Mouse (Mus musculus): ENCODE data around the gene Prl2a1. TPM values are rescaled to one million over a fixed set of nuclear protein-coding genes. Genes with fewer than 3 reads are reported as not detected.

Prl2a1 gene
- polyA plus RNA-seq (2012; rRNA removed) = not detected in 2 replicates

DNA sequence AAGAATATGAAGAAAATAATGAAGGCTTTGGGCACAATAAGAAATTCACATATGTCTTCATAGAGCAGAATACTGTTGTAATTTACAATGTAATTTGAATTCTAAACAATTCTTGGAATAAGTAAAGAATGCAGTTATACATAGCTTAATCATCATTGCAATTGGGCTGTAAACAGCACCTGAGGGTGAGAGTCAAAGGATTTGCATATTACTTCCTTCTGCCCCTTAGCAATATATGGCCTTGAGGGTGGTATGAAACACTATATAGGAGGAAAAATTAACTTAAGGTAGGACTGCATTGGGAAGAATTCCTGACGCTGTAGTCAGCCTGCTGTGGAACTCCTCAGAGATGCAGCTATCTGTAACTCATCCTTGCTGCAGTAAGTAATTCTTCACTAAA lies at the start of gene Prl2a1:
Prl2a1 (plus strand) TSS at position 301 of the 400 bp plus-strand sequence.

DNA sequence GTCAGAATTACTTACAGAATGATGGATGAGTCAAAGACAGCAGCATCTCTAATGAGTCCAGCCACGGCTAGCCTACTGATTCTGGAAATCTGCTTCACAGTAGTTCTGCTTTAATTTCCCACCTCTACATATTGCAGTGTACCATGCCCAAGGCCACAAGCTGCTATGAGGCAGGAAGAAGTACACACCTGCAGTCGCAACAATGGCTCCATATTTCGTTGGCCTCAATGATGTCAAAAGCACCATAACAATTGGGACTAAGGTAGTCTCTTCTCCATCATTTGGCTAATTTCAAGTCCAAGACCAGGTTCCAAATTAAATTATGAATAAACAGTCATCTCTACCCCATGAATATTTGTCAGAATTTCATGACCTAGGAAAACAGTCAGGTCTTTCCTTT lies 20.8 kb upstream of the Prl2a1 start, which contains the start of gene Prl7c1:
Prl7c1 (minus strand) TSS at position 101 of the 400 bp plus-strand sequence.

DNA sequence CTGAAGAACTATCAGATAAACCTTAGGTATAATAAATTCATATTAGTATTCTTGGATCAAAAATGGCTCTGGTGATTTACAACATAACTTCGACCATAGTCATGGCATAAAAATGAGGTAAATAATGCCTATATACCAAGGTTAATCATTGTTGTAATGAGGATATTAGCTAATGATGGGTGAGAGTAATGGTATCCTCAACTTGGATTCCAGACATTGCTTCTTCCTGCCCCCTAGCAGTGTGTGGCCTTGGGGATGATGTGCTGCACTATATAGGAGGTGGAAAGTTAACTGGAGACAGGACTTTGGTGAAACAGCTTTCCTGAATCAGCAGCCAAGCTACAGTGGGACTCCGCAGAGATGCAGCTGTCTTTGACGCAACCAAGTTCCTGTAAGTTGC lies 47.6 kb downstream of the Prl2a1 start, which contains the start of gene Prl2c1:
Prl2c1 (plus strand) TSS at position 301 of the 400 bp plus-strand sequence.

Other genes with a start within 250 kb of the Prl2a1 start
- not detected in 2 replicates for gene Prl8a9, start 237.0 kb upstream of the Prl2a1 start, polyA plus RNA-seq (2012; rRNA removed)
- not detected in 2 replicates for gene Prl8a1, start 219.5 kb upstream of the Prl2a1 start, polyA plus RNA-seq (2012; rRNA removed)
- not detected in 2 replicates for gene Prl7b1, start 191.1 kb upstream of the Prl2a1 start, polyA plus RNA-seq (2012; rRNA removed)
- gene Prl7a1, start 159.2 kb upstream of the Prl2a1 start, polyA plus RNA-seq (2012; rRNA removed) = not detected in 2 replicates
- not detected in 2 replicates for gene Prl7a2, start 133.6 kb upstream of the Prl2a1 start, polyA plus RNA-seq (2012; rRNA removed)
- gene Prl7d1, start 84.9 kb upstream of the Prl2a1 start, polyA plus RNA-seq (2012; rRNA removed) = not detected in 2 replicates
- gene Prl7c1, start 20.9 kb upstream of the Prl2a1 start, polyA plus RNA-seq (2012; rRNA removed) = not detected in 2 replicates
- gene Prl2c1, start 47.7 kb downstream of the Prl2a1 start, polyA plus RNA-seq (2012; rRNA removed) = not detected in 2 replicates
- gene Prl4a1, start 214.6 kb downstream of the Prl2a1 start, polyA plus RNA-seq (2012; rRNA removed) = not detected in 2 replicates